Mouse (Mus musculus): ENCODE measurements around the gene Nubpl. TPM values are rescaled to one million over a fixed set of nuclear protein-coding genes. Genes with fewer than 3 reads are reported as not detected.

Nubpl gene
- polyA plus RNA-seq, 1 experiment from 2014 or later: 13.8 TPM

DNA sequence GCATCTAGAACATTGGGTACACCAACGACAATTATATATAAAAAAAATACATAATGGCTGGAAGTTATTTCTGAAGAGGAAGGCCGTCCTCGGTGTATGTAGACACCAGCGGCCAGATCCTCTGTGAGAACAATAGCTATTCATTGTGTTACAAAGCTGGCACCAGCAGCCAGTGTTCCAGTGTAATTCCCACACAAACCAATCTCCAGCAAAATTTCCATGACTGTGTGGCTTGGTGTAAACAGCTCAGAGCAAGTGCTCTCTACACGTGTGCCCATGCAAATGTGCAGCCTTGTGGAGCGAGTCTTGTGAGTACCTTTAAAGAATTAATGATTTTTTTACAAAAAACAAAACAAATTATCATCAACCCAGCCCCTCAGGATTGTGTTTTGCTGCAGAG is 263.7 kb downstream of the Nubpl start:
- Histone ChIP-seq H3K4me2 (ENCODE audit: low read length) (no peak overlapping the region), H3K4me1 (replicated peaks; ENCODE audit: insufficient read depth, low read length) (no peaks in the 10 kb centered on the region), H3K27me3 (ENCODE audit: insufficient read depth, low read length) (no peaks in the 10 kb centered on the region), H3K9ac (ENCODE audit: low read depth, low read length) (no peak overlapping the region), H3K36me3 (ENCODE audit: insufficient read depth, low read length) (no peaks in the 10 kb centered on the region), H3K27ac (0 out of 2 replicates have a peak overlapping the region, but pooled peaks have one; percentile 10), H3K4me3 (replicated peaks; ENCODE audit: low read depth, low read length) (no peak overlapping the region), H3K9me3 (replicated peaks; ENCODE audit: low read length) (no peaks in the 10 kb centered on the region)
- ATAC-seq (replicated peaks; ENCODE audit: low FRiP score, low read depth): no peak
- no peak for TF ChIP-seq CTCF (IDR thresholded peaks at IDR 0.05; ENCODE audit: low read depth)
- DNase-seq (ENCODE audit: low spot score): no peak
- 74% methylated on average over 6 of the region's 6 CpGs for WGBS

Other genes starting within 250 kb of the Nubpl start
- gene Heatr5a, start 126.4 kb upstream of the Nubpl start, polyA plus RNA-seq (2015; fragmentation: Nextera tagmentation; extraction: Ambion mirVana): 3.7 and 4.3 TPM in 2 replicates
- gene Dtd2, start 91.2 kb upstream of the Nubpl start, polyA plus RNA-seq (2015; fragmentation: Nextera tagmentation; extraction: Ambion mirVana): 31.2 and 34.5 TPM in 2 replicates
- gene Gpr33, start 69.7 kb upstream of the Nubpl start, polyA plus RNA-seq (2015; fragmentation: Nextera tagmentation; extraction: Ambion mirVana): not detected in 2 replicates

Measured in kidney, postnatal 0 days (tissue).